Mouse (Mus musculus) bone marrow macrophage, adult 2 months (primary cell): ENCODE measurements around the gene Fars2.

Experiments
- CTCF ChIP-seq: IDR thresholded peaks from 2 replicates; pipeline ENCODE4 v1.5.1; 2012; ENCODE audit warnings: low read depth, mild to moderate bottlenecking, low read length, moderate library complexity
- POLR2A ChIP-seq: IDR thresholded peaks from 2 replicates; pipeline ENCODE4 v1.6.1; 2012; ENCODE audit warnings: mild to moderate bottlenecking, low read depth, low read length, borderline replicate concordance

DNA sequence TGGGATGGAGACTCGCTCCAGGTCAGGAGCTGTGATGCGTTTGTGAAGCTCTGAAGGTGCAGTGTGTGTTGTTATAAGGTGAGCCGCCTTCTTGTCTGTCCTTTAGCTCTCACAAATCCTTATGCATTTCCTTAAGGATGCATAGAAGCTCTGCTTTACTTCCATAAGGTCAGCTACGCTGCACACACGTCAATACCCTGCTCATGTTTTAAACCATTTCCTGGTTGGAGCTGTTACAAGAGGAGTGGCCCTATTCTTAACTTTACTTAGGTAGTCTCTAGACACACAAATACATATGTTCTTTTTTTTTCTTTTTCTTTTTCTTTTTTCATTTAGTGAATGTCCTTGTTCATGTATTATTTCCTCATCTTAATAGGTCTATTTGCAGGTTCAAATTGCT, 22.5 kb downstream of the Fars2 start:
- TF ChIP-seq POLR2A: no peak
- TF ChIP-seq CTCF: no peak
